Mouse (Mus musculus): ENCODE measurements around the gene Snapc1. TPM values are rescaled to one million over a fixed set of nuclear protein-coding genes. Genes with fewer than 3 reads are reported as not detected.

Gene Snapc1
- polyA plus RNA-seq, 1 experiment from 2014 or later = 9.1 TPM

- Histone ChIP-seq H3K4me3 (ENCODE audit: low read depth, low read length) (no peak overlapping the region), H3K27me3 (replicated peaks; ENCODE audit: insufficient read depth, low read length) (no peaks in the 10 kb centered on the region), H3K4me2 (replicated peaks; ENCODE audit: low read depth, low read length) (no peak overlapping the region), H3K9ac (replicated peaks; ENCODE audit: low read depth) (no peak overlapping the region), H3K27ac (ENCODE audit: low read length) (no peak overlapping the region), H3K9me3 (ENCODE audit: low read length) (no peaks in the 10 kb centered on the region), H3K4me1 (ENCODE audit: insufficient read depth, low read depth, low read length) (no peaks in the 10 kb centered on the region), H3K36me3 (ENCODE audit: insufficient read depth, low read length) (no peaks in the 10 kb centered on the region)
- 51% methylated on average over 3 of the region's 3 CpGs for WGBS
- ATAC-seq (no peak), DNase-seq (ENCODE audit: low spot score) (no peak)
- TF ChIP-seq CTCF (IDR thresholded peaks at IDR 0.05) (no peak), EP300 (IDR thresholded peaks at IDR 0.05) (no peak)
These were observed 6.6 kb upstream of the Snapc1 start for GRCm38 (mm10) chr12:73957676-73958075.

GRCm38 (mm10) chr12:73958830-73959229, 5.5 kb upstream of the Snapc1 start:
- 81% methylated on average over 2 of the region's 2 CpGs for WGBS
- no peaks in the 10 kb centered on the region for H3K36me3 ChIP-seq (ENCODE audit: insufficient read depth, low read length)
- no peak overlapping the region for H3K4me2 ChIP-seq (replicated peaks; ENCODE audit: low read depth, low read length)
- DNase-seq (ENCODE audit: low spot score) (no peak), ATAC-seq (no peak)
- no peaks in the 10 kb centered on the region for H3K27me3 ChIP-seq (replicated peaks; ENCODE audit: insufficient read depth, low read length)
- no peak for TF ChIP-seq CTCF (IDR thresholded peaks at IDR 0.05)
- no peak for TF ChIP-seq EP300 (IDR thresholded peaks at IDR 0.05)
- no peaks in the 10 kb centered on the region for H3K4me1 ChIP-seq (ENCODE audit: insufficient read depth, low read depth, low read length)
- H3K9ac ChIP-seq (replicated peaks; ENCODE audit: low read depth) = no peak overlapping the region
- H3K9me3 ChIP-seq (ENCODE audit: low read length) = no peaks in the 10 kb centered on the region
- no peak overlapping the region for H3K27ac ChIP-seq (ENCODE audit: low read length)
- no peak overlapping the region for H3K4me3 ChIP-seq (ENCODE audit: low read depth, low read length)

GRCm38 (mm10) chr12:73969142-73969541, 4.9 kb downstream of the Snapc1 start:
- Histone ChIP-seq H3K9ac (replicated peaks; ENCODE audit: low read depth) (no peak overlapping the region), H3K4me3 (ENCODE audit: low read depth, low read length) (no peak overlapping the region), H3K36me3 (ENCODE audit: insufficient read depth, low read length) (peaks cover 31% of the 10 kb centered on the region), H3K27ac (ENCODE audit: low read length) (no peak overlapping the region), H3K27me3 (replicated peaks; ENCODE audit: insufficient read depth, low read length) (no peaks in the 10 kb centered on the region), H3K9me3 (ENCODE audit: low read length) (no peaks in the 10 kb centered on the region), H3K4me1 (ENCODE audit: insufficient read depth, low read depth, low read length) (peaks cover 8% of the 10 kb centered on the region), H3K4me2 (replicated peaks; ENCODE audit: low read depth, low read length) (no peak overlapping the region)
- WGBS = 95% methylated on average over 8 of the region's 8 CpGs
- ATAC-seq (no peak), DNase-seq (ENCODE audit: low spot score) (no peak)
- no peak for TF ChIP-seq EP300 (IDR thresholded peaks at IDR 0.05)
- TF ChIP-seq CTCF (IDR thresholded peaks at IDR 0.05) = no peak

DNA sequence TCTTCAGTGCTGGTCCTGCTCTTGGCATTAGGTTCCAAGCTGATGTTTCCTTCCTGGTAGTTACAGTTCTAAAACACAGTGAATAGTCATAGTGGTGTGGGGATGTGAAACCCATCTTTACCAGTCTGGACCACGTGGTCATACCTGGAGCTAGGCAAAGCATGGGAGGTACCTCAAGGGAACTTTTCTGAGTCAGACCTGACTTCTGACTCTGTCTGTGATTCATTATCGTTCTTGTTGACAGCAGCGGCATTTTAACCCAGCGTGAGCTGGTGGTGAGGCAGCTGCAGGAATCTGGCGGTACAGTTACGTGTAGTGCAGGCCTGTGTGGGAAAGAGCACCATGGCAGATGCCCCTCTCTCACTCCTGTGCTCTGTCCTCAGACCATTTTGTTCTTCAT, 10.3 kb downstream of the Snapc1 start:
- no peak overlapping the region for H3K4me2 ChIP-seq (replicated peaks; ENCODE audit: low read depth, low read length)
- no peak overlapping the region for H3K9ac ChIP-seq (replicated peaks; ENCODE audit: low read depth)
- no peak overlapping the region for H3K4me3 ChIP-seq (ENCODE audit: low read depth, low read length)
- no peak overlapping the region for H3K27ac ChIP-seq (ENCODE audit: low read length)
- no peaks in the 10 kb centered on the region for H3K27me3 ChIP-seq (replicated peaks; ENCODE audit: insufficient read depth, low read length)
- 91% methylated on average over 6 of the region's 6 CpGs for WGBS
- DNase-seq (ENCODE audit: low spot score) = no peak
- H3K4me1 ChIP-seq (ENCODE audit: insufficient read depth, low read depth, low read length) = no peaks in the 10 kb centered on the region
- peaks cover 42% of the 10 kb centered on the region for H3K36me3 ChIP-seq (ENCODE audit: insufficient read depth, low read length)
- H3K9me3 ChIP-seq (ENCODE audit: low read length) = no peaks in the 10 kb centered on the region
- ATAC-seq = no peak
- TF ChIP-seq EP300 (IDR thresholded peaks at IDR 0.05) (no peak), CTCF (IDR thresholded peaks at IDR 0.05) (no peak)

DNA sequence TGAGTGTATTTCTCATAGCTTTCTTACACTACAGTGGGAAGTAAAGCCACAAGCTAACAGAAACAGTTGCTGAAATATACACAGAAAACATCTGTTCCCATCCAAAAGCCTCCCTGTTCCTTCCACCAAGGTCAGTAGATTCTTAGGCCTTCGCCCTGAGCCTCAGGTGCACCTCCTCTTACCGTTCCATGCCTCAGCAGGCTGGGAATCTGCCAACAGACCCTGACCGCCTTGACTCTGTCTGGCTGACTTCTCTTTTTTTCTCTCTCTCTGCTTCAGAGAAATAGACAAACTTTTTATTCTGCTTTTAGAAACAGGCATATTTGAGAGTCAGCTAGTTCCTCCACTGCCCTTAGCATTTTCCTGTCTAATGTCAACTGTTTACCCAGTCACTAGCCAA, 13.9 kb downstream of the Snapc1 start:
- TF ChIP-seq EP300 (IDR thresholded peaks at IDR 0.05) (no peak), CTCF (IDR thresholded peaks at IDR 0.05) (no peak)
- Histone ChIP-seq H3K4me2 (replicated peaks; ENCODE audit: low read depth, low read length) (no peak overlapping the region), H3K27ac (ENCODE audit: low read length) (no peak overlapping the region), H3K9ac (replicated peaks; ENCODE audit: low read depth) (no peak overlapping the region), H3K4me3 (ENCODE audit: low read depth, low read length) (no peak overlapping the region), H3K9me3 (ENCODE audit: low read length) (no peaks in the 10 kb centered on the region), H3K27me3 (replicated peaks; ENCODE audit: insufficient read depth, low read length) (no peaks in the 10 kb centered on the region), H3K36me3 (ENCODE audit: insufficient read depth, low read length) (peaks cover 31% of the 10 kb centered on the region), H3K4me1 (ENCODE audit: insufficient read depth, low read depth, low read length) (no peaks in the 10 kb centered on the region)
- ATAC-seq (no peak), DNase-seq (ENCODE audit: low spot score) (no peak)
- whole genome bisulfite sequencing = 92% methylated on average over 3 of the region's 3 CpGs

GRCm38 (mm10) chr12:73979667-73980066, 15.4 kb downstream of the Snapc1 start:
- Histone ChIP-seq H3K27me3 (replicated peaks; ENCODE audit: insufficient read depth, low read length) (no peaks in the 10 kb centered on the region), H3K4me3 (ENCODE audit: low read depth, low read length) (no peak overlapping the region), H3K27ac (ENCODE audit: low read length) (no peak overlapping the region), H3K4me1 (ENCODE audit: insufficient read depth, low read depth, low read length) (no peaks in the 10 kb centered on the region), H3K9ac (replicated peaks; ENCODE audit: low read depth) (no peak overlapping the region), H3K36me3 (ENCODE audit: insufficient read depth, low read length) (peaks cover 29% of the 10 kb centered on the region), H3K4me2 (replicated peaks; ENCODE audit: low read depth, low read length) (no peak overlapping the region), H3K9me3 (ENCODE audit: low read length) (no peaks in the 10 kb centered on the region)
- 86% methylated on average over 5 of the region's 5 CpGs for WGBS
- TF ChIP-seq CTCF (IDR thresholded peaks at IDR 0.05) = no peak
- TF ChIP-seq EP300 (IDR thresholded peaks at IDR 0.05) = no peak
- ATAC-seq = no peak
- DNase-seq (ENCODE audit: low spot score) = no peak

DNA sequence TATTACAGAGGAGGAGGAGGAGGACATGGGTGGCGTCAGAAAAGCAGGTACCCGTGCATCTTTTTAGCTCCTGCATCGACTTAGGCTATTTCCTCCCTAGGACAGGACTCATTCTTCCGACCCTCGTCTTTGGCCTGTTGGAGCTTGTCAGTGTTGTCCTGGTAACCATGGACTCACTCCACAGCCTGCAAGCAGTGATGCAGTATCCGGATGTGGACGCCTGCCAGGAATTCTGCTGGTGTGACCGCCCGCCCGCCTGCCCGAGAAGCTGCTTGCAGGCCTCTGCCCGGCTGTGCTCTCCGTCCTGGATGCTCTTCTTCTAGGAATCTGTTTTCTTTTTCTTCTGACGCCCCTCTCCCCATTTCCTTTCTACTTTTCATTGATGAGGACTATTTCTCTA, 18.3 kb downstream of the Snapc1 start:
- Histone ChIP-seq H3K9ac (replicated peaks; ENCODE audit: low read depth) (no peak overlapping the region), H3K27me3 (replicated peaks; ENCODE audit: insufficient read depth, low read length) (no peaks in the 10 kb centered on the region), H3K4me2 (replicated peaks; ENCODE audit: low read depth, low read length) (no peak overlapping the region), H3K4me3 (ENCODE audit: low read depth, low read length) (no peak overlapping the region), H3K9me3 (ENCODE audit: low read length) (no peaks in the 10 kb centered on the region), H3K36me3 (ENCODE audit: insufficient read depth, low read length) (peaks cover 23% of the 10 kb centered on the region), H3K4me1 (ENCODE audit: insufficient read depth, low read depth, low read length) (no peaks in the 10 kb centered on the region), H3K27ac (ENCODE audit: low read length) (no peak overlapping the region)
- DNase-seq (ENCODE audit: low spot score) (peak; percentile 73), ATAC-seq (peak; percentile 85)
- TF ChIP-seq CTCF (IDR thresholded peaks at IDR 0.05) (no peak), EP300 (IDR thresholded peaks at IDR 0.05) (no peak)
- 30% methylated on average over 14 of the region's 14 CpGs for WGBS

Measured in lung, postnatal 0 days (tissue).